Mouse (Mus musculus) lung, postnatal 0 days (tissue): ENCODE results near the gene Tmem252.

Source experiments
- CTCF ChIP-seq: IDR thresholded peaks from 2 replicates; pipeline ENCODE4 v1.5.1; 2016; ENCODE audit warnings: antibody characterized with exemption, mild to moderate bottlenecking
- EP300 ChIP-seq: IDR thresholded peaks from 2 replicates; pipeline ENCODE4 v1.6.1; 2016; ENCODE audit warnings: antibody characterized with exemption, mild to moderate bottlenecking, control low read depth

DNA sequence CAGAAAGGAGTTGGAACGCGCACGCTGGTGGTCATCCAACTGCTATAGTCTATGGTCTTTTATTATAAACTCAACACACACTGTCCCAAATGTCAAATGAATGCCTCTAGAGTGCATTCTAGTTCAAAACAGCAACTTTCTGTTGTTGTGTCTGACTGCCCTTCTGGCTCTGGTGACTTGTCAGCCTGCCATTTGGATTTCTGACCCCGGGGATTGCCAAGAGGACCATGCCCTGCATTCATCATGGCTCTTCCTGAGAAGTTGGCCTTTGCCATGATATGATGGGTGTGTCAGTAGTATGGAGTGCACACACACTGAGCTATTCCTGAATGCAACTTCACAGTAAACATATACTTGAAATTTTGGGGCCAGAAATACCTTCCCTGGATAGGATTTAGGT, 15.7 kb downstream of the Tmem252 start:
- TF ChIP-seq CTCF (no peak), EP300 (no peak)
